In the genomic region with DNA sequence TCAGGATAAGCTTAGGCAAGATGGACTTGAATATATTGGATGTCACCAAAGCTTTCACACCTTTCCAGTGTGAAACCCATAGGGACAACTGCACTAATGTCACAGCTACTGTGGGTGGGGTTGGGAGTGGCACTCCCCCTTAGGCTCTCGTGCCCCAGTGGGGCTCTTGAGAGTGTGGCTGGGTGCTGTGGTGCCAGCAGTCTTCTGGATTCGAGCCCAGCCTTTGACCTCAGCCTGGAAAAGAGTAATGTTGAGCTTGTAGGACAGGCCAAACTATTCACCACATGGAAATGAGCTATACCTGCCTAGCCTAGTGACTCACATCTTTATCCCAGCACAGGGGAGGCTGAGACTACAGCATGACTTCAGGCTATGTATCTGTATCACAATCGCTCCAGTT, we compare ENCODE assay signal across 30 mouse cellular contexts.
DNase-seq lines count a peak whose midpoint lies in the region; ATAC-seq lines count a peak whose summit lies in the region.
"Had no signal": no experiment of that assay in that cellular context is flagged by ENCODE, and none has a peak within 500 bp of the region (broad histone marks: within the 10 kb centered on the region; RNA-seq: fewer than 3 reads in every experiment).

No protein-coding gene starts in this region.

- H3K4me2 ChIP-seq in heart, embryonic 11.5 days = no peak overlapping the region
- H3K4me2 ChIP-seq: forebrain, embryonic 13.5 days; limb, embryonic 15.5 days; liver, embryonic 13.5 days; midbrain, embryonic 13.5 days; neural tube, embryonic 13.5 days had no signal

- H3K36me3 ChIP-seq in heart, embryonic 11.5 days (ENCODE audit: control insufficient read depth, insufficient read depth, low read length) = peaks cover 20% of the 10 kb centered on the region

- no peaks in the 10 kb centered on the region for H3K27me3 ChIP-seq in heart, embryonic 11.5 days (ENCODE audit: control insufficient read depth, insufficient read depth, low read length)
- H3K27me3 ChIP-seq: CH12.LX; forebrain, embryonic 13.5 days; limb, embryonic 15.5 days; liver, embryonic 13.5 days; midbrain, embryonic 13.5 days; neural tube, embryonic 13.5 days had no signal

- no peak overlapping the region for H3K9ac ChIP-seq in heart, embryonic 11.5 days (ENCODE audit: low read depth, low read length)
- H3K9ac ChIP-seq: forebrain, embryonic 13.5 days; limb, embryonic 15.5 days; liver, embryonic 13.5 days; midbrain, embryonic 13.5 days; neural tube, embryonic 13.5 days had no signal

- DNase-seq in adrenal gland, adult 2 months = peak; percentile 45
- no peak for DNase-seq in adrenal gland, adult 18-20 months (ENCODE audit: low spot score in 2 of 2)
- DNase-seq in heart, adult 9 months (ENCODE audit: low spot score in 2 of 2) = peak; percentile 23 to 43
- DNase-seq in kidney, adult 11 months = peak; percentile 39
- DNase-seq in kidney, postnatal 10 days = no peak
- peak; percentile 24 for DNase-seq in adrenal gland, postnatal 25 days
- DNase-seq in lung, postnatal 14 days = no peak
- DNase-seq: cerebellum, adult 11 months; cerebellum, adult 9-10 months; cerebellum, postnatal 36 days; gastrocnemius, postnatal 10 days; liver, embryonic 13.5 days; lung, adult 18-20 months; right cerebral cortex, postnatal 4 days; thymus, adult 2 months; thymus, postnatal 36 days had no signal

- H3K27ac ChIP-seq in heart, embryonic 11.5 days (ENCODE audit: low read depth, low read length) = no peak overlapping the region
- H3K27ac ChIP-seq: forebrain, embryonic 13.5 days; hindbrain, embryonic 10.5 days; limb, embryonic 10.5 days; limb, embryonic 15.5 days; liver, embryonic 13.5 days; macrophage; midbrain, embryonic 13.5 days; neural tube, embryonic 13.5 days; stomach, postnatal 0 days had no signal

- no peaks in the 10 kb centered on the region for H3K4me1 ChIP-seq in heart, embryonic 11.5 days (ENCODE audit: control insufficient read depth, insufficient read depth, low read length)
- H3K4me1 ChIP-seq: forebrain, embryonic 13.5 days; hindbrain, embryonic 10.5 days; limb, embryonic 10.5 days; limb, embryonic 15.5 days; liver, embryonic 13.5 days; midbrain, embryonic 13.5 days; neural tube, embryonic 13.5 days had no signal

- no peak for ATAC-seq in heart, embryonic 11.5 days (replicated peaks; ENCODE audit: insufficient number of reproducible peaks, low FRiP score, low TSS enrichment)
- ATAC-seq: activated CD4-positive, CD25-positive, alpha-beta regulatory T cell, adult 4 months; forebrain, embryonic 13.5 days; hindbrain, embryonic 16.5 days; intestine, embryonic 16.5 days; lung, postnatal 0 days; midbrain, embryonic 13.5 days had no signal

- H3K4me3 ChIP-seq in heart, embryonic 11.5 days (ENCODE audit: low read depth, low read length) = no peak overlapping the region
- H3K4me3 ChIP-seq: forebrain, embryonic 13.5 days; hindbrain, embryonic 10.5 days; limb, embryonic 10.5 days; limb, embryonic 15.5 days; liver, embryonic 13.5 days; midbrain, embryonic 13.5 days; neural tube, embryonic 13.5 days had no signal

- 88% methylated on average over 3 of the region's 3 CpGs for WGBS in heart, embryonic 11.5 days (ENCODE audit: insufficient replicate concordance)

- no peaks in the 10 kb centered on the region for H3K9me3 ChIP-seq in heart, embryonic 11.5 days (replicated peaks; ENCODE audit: control insufficient read depth, low read length)
- H3K9me3 ChIP-seq: forebrain, embryonic 13.5 days; hindbrain, embryonic 10.5 days; limb, embryonic 10.5 days; limb, embryonic 15.5 days; liver, embryonic 13.5 days; midbrain, embryonic 13.5 days; neural tube, embryonic 13.5 days had no signal

Comparison
In these comparisons a context has a peak if more than half of its experiments do, and no peak if none do; other contexts are left out.
1. DNase-seq: peak in adrenal gland, adult 2 months (single experiment), heart, adult 9 months (2 of 2), kidney, adult 11 months (single experiment) and adrenal gland, postnatal 25 days (single experiment); none in adrenal gland, adult 18-20 months (0 of 2), kidney, postnatal 10 days (single experiment) and lung, postnatal 14 days (single experiment).